Mouse (Mus musculus): Measurements from ENCODE around the gene 2510039O18Rik. TPM values are rescaled to one million over a fixed set of nuclear protein-coding genes. Genes with fewer than 3 reads are reported as not detected.
A peak's percentile ranks its signal among the peaks of the same experiment; 100 is the strongest.

Gene 2510039O18Rik
- total and polyA plus RNA-seq, 2 experiments from 2014 or later: 10.4 to 76.2 TPM

DNA sequence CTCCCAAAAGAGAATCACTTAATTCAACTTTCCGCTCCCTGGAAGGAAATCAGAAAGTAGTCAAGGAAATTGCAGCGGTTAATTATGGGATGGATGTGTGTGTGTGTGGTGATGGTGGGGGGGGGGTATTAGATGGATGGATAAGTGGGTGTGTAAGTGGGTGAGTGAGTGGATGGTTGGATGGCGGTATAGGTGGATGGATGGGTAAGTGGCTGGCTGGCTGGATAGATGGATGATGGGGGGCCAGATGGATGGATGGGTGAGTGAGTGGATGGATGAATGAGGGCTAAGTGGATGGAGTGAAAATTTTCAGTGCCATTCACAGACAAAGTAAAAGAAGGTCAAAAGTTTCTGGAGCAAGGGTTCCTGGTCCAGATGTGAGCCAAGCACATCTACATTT is 3.7 kb upstream of the 2510039O18Rik start:
- peaks cover 3% of the 10 kb centered on the region; the same call in 1 of the 2 replicates for H3K36me3 ChIP-seq (replicated peaks; ENCODE audit: control insufficient read depth, insufficient read depth, low read length)
- no peaks in the 10 kb centered on the region for H3K9me3 ChIP-seq (replicated peaks; ENCODE audit: control insufficient read depth, low read length)
- H3K9ac ChIP-seq (replicated peaks; ENCODE audit: low read depth, low read length): peak overlapping the region; percentile 88
- WGBS: 41% methylated on average over 3 of the region's 3 CpGs
- H3K27me3 ChIP-seq (ENCODE audit: control insufficient read depth, insufficient read depth, low read length): no peaks in the 10 kb centered on the region
- peak overlapping the region; percentile 87 for H3K4me3 ChIP-seq (ENCODE audit: low read depth, low read length)
- H3K27ac ChIP-seq (ENCODE audit: low read depth): peak overlapping the region; percentile 76
- peak overlapping the region; percentile 94 for H3K4me2 ChIP-seq (ENCODE audit: low read depth, low read length)
- H3K4me1 ChIP-seq (ENCODE audit: control insufficient read depth, insufficient read depth): peaks cover 74% of the 10 kb centered on the region
- TF ChIP-seq CTCF (IDR thresholded peaks at IDR 0.05; ENCODE audit: low read depth) (no peak), EP300 (IDR thresholded peaks at IDR 0.05; ENCODE audit: low read depth) (no peak)
- ATAC-seq (ENCODE audit: insufficient read depth, low read depth) (no peak), DNase-seq (ENCODE audit: low spot score) (no peak)

DNA sequence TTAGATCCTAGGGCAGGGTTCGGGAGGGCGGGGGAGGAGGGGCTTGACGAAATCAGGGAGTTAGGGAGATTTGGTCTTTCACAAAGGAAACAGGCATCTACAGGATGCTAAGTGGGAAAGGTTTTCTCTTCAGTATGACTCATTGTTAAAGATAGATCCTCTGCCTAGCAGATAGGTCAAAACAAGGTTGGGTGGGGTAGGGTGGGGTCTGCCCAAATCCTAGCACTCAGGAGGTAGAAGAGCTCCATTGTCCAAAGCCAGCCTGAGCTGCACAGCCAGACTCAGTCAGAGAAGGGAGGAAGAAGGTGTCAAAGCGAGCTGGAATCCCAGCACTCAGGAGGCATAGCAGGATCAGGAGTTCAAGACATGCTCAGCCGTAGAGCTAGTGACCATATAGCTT is 3.2 kb upstream of the 2510039O18Rik start:
- no peaks in the 10 kb centered on the region for H3K27me3 ChIP-seq (ENCODE audit: control insufficient read depth, insufficient read depth, low read length)
- no peak for TF ChIP-seq EP300 (IDR thresholded peaks at IDR 0.05; ENCODE audit: low read depth)
- H3K4me1 ChIP-seq (ENCODE audit: control insufficient read depth, insufficient read depth): peaks cover 78% of the 10 kb centered on the region
- peak overlapping the region; percentile 76 for H3K27ac ChIP-seq (ENCODE audit: low read depth)
- DNase-seq (ENCODE audit: low spot score) (no peak), ATAC-seq (ENCODE audit: insufficient read depth, low read depth) (no peak)
- no peaks in the 10 kb centered on the region for H3K9me3 ChIP-seq (replicated peaks; ENCODE audit: control insufficient read depth, low read length)
- H3K4me2 ChIP-seq (ENCODE audit: low read depth, low read length): peak overlapping the region; percentile 94; the same call in 1 of the 2 replicates
- no peak overlapping the region for H3K9ac ChIP-seq (replicated peaks; ENCODE audit: low read depth, low read length)
- H3K36me3 ChIP-seq (replicated peaks; ENCODE audit: control insufficient read depth, insufficient read depth, low read length): no peaks in the 10 kb centered on the region
- H3K4me3 ChIP-seq (ENCODE audit: low read depth, low read length): no peak overlapping the region
- 43% methylated on average over 5 of the region's 5 CpGs for WGBS

DNA sequence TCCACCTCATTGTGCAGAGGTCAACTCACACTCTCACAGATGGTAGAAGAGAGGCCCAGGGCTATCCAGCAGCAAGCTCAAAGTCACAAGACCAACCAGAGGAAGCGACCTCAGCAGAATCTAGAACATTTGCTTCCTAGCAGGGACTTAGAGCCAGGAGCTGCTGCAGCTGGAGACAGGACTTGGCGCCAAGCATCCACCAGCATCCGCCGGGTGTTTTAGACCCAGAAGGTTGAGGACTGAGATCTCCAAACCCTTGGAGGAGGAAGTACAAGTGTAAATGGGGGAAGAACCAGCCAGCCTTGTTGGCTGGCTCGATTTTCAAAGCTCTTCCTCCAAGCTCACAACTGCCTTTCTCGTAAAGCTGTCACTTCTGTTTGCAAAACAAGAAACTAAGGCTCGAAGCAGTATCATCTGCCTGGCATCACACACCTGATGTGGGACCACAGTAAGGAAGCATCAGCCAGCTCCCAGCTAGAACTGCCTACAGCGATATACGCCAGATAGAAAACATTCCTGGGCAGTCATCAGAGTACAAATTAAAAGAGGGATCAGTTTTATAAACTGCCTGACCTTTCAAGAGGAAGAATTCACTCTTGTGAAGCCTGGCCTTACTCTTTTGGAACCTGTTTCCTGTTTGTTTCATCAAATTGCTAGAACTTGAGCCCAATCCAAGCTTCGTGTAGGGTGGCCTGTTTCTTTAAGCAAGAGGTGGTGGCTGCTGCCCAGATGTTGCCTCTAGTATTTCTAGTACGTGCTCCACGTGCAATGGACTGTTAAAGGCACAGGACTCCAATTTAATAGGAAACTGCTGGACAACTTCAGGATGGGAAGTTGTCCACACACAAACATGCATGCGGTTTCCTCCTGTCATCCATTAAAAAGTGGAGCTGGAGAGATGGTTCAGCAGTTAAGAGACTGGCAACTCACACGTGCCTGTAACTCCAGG is 2.3 kb upstream of the 2510039O18Rik start:
- peak; percentile 22; the same call in 1 of the 2 replicates for ATAC-seq (ENCODE audit: insufficient read depth, low read depth)
- Histone ChIP-seq H3K4me1 (ENCODE audit: control insufficient read depth, insufficient read depth) (peaks cover 84% of the 10 kb centered on the region), H3K4me3 (ENCODE audit: low read depth, low read length) (no peak overlapping the region), H3K9me3 (replicated peaks; ENCODE audit: control insufficient read depth, low read length) (no peaks in the 10 kb centered on the region), H3K27me3 (ENCODE audit: control insufficient read depth, insufficient read depth, low read length) (no peaks in the 10 kb centered on the region), H3K36me3 (replicated peaks; ENCODE audit: control insufficient read depth, insufficient read depth, low read length) (peaks cover 6% of the 10 kb centered on the region; the same call in 1 of the 2 replicates), H3K9ac (replicated peaks; ENCODE audit: low read depth, low read length) (no peak overlapping the region), H3K4me2 (ENCODE audit: low read depth, low read length) (0 out of 2 replicates have a peak overlapping the region, but pooled peaks have one; percentile 3), H3K27ac (ENCODE audit: low read depth) (peak overlapping the region; percentile 76)
- WGBS: 36% methylated on average over 14 of the region's 14 CpGs
- TF ChIP-seq CTCF (IDR thresholded peaks at IDR 0.05; ENCODE audit: low read depth) (no peak), EP300 (IDR thresholded peaks at IDR 0.05; ENCODE audit: low read depth) (0 out of 2 replicates have a peak, but pooled peaks have one; percentile 39)
- peak; percentile 62 for DNase-seq (ENCODE audit: low spot score)

DNA sequence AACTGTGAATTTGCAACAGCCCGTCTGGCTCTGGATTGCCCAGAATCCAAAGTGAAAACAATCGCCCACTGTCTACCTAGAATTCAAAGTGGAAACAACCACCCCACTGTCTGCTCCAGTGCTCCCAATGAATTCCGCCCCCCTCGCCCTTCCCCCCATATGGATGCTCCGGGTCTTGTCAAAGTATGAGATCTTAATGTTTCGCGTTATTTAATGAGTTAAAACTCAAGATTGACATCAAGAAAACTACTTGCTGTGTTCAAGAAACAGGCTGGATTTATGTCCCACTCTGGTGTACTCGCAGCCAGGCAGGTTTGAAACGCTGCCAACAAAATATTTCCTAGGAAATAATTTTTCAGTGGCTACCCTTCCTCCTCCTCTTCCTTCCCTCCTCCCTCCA is 584 bp upstream of the 2510039O18Rik start:
- Histone ChIP-seq H3K9ac (replicated peaks; ENCODE audit: low read depth, low read length) (no peak overlapping the region), H3K36me3 (replicated peaks; ENCODE audit: control insufficient read depth, insufficient read depth, low read length) (peaks cover 23% of the 10 kb centered on the region), H3K4me1 (ENCODE audit: control insufficient read depth, insufficient read depth) (peaks cover 68% of the 10 kb centered on the region), H3K4me3 (ENCODE audit: low read depth, low read length) (0 out of 2 replicates have a peak overlapping the region, but pooled peaks have one; percentile 98), H3K9me3 (replicated peaks; ENCODE audit: control insufficient read depth, low read length) (no peaks in the 10 kb centered on the region), H3K4me2 (ENCODE audit: low read depth, low read length) (peak overlapping the region; percentile 34), H3K27ac (ENCODE audit: low read depth) (peak overlapping the region; percentile 76), H3K27me3 (ENCODE audit: control insufficient read depth, insufficient read depth, low read length) (no peaks in the 10 kb centered on the region)
- DNase-seq (ENCODE audit: low spot score): no peak
- no peak; the same call in 1 of the 2 replicates for ATAC-seq (ENCODE audit: insufficient read depth, low read depth)
- 37% methylated on average over 9 of the region's 9 CpGs for WGBS
- TF ChIP-seq EP300 (IDR thresholded peaks at IDR 0.05; ENCODE audit: low read depth): no peak
- TF ChIP-seq CTCF (IDR thresholded peaks at IDR 0.05; ENCODE audit: low read depth): no peak

DNA sequence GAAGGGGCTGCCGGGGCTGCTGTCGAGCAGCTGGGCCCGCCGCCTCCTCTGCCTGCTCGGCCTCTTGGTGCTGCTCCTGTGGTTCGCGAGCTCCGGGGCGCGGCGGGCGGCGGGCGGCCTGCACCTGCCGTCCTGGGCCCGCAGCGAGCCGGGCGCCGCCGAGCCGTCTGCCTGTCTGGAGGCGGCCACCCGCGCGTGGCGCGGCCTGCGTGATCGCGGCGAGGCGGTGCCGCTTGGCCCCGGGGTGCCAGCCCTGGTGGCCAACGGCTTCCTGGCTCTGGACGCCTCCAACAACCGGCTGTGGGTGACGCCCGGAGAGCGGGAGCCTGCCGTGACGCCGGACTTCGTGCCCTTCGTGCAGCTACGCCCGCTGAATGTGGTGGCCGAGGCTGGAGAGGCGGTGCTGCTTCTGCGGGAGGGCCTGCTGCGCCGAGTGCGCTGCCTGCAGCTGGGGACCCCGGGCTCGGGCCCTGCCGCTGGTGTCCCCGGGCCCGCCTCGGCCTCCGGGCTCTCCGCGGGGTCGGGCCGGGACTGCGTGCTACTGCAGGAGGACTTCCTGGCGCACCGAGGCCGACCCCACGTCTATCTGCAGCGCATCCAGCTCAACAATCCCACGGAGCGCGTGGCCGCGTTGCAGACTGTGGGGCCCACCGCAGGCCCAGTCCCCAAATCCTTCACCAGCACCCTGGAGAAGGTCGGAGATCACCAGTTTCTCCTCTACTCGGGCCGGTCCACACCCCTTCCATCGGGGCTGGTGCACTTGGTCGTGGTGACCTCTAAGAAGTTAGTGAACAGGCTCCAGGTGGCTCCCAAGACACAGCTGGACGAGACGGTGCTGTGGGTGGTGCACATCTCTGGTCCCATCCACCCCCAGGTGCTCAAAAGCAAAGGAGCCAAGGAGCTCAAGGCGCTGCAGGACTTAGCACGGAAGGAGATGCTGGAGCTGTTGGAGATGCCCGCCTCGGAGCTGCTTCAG is 638 bp downstream of the 2510039O18Rik start:
- TF ChIP-seq EP300 (IDR thresholded peaks at IDR 0.05; ENCODE audit: low read depth) (no peak), CTCF (IDR thresholded peaks at IDR 0.05; ENCODE audit: low read depth) (no peak)
- DNase-seq (ENCODE audit: low spot score) (no peak), ATAC-seq (ENCODE audit: insufficient read depth, low read depth) (peak; percentile 30)
- Histone ChIP-seq H3K4me2 (ENCODE audit: low read depth, low read length) (peak overlapping the region; percentile 88), H3K27me3 (ENCODE audit: control insufficient read depth, insufficient read depth, low read length) (no peaks in the 10 kb centered on the region), H3K4me1 (ENCODE audit: control insufficient read depth, insufficient read depth) (peaks cover 58% of the 10 kb centered on the region), H3K27ac (ENCODE audit: low read depth) (peak overlapping the region; percentile 83), H3K36me3 (replicated peaks; ENCODE audit: control insufficient read depth, insufficient read depth, low read length) (peaks cover 35% of the 10 kb centered on the region), H3K9me3 (replicated peaks; ENCODE audit: control insufficient read depth, low read length) (no peaks in the 10 kb centered on the region), H3K4me3 (ENCODE audit: low read depth, low read length) (peak overlapping the region; percentile 98), H3K9ac (replicated peaks; ENCODE audit: low read depth, low read length) (peak overlapping the region; percentile 95)
- WGBS: 5% methylated on average over 85 of the region's 88 CpGs

Data from heart, postnatal 0 days (tissue).